Mouse (Mus musculus) kidney, postnatal 14 days (tissue): ENCODE measurements at regions not wholly inside any gene's neighbourhood (a gene's known extent, or its start where the extent isn't known, plus 50 kb on each side); places are given as distances from the start of the nearest gene placed in this dataset.

Experiments used
- DNase-seq: peaks from one replicate; pipeline ENCODE4 v3.0.0; 2022; ENCODE audit warnings: mixed read lengths

- DNase-seq: no peak
These were observed 170.4 kb upstream of the Ptger4 start for GRCm38 (mm10) chr15:5414401-5414800.

DNA sequence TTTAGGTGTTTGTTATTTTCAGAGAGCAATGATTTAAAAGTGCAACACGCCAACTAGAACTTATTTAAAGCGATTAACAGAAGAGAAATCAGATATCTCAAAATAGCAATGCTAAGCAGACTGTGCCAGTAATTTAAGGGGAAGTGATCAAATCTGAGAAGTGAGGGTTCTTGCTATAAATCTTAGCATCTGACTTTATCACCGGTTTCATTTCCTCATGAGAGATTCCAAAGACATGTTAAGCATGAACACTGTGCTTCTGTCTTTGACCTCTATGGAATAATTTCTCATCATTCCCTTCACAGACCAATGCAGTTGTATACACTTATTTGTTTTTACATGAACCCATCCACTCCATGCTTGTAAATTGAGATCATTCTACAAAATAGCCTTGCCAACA, 172.0 kb upstream of the Ptger4 start:
- no peak for DNase-seq

GRCm38 (mm10) chr15:5426641-5427040, 182.7 kb upstream of the Ptger4 start:
- DNase-seq: no peak

- peak; percentile 32 for DNase-seq
These were observed 183.5 kb upstream of the Ptger4 start for GRCm38 (mm10) chr15:5427319-5428048.

- no peak for DNase-seq
These were observed 188.0 kb upstream of the Ptger4 start for GRCm38 (mm10) chr15:5432018-5432417.

GRCm38 (mm10) chr15:5437020-5437419, 193.0 kb upstream of the Ptger4 start:
- no peak for DNase-seq

DNA sequence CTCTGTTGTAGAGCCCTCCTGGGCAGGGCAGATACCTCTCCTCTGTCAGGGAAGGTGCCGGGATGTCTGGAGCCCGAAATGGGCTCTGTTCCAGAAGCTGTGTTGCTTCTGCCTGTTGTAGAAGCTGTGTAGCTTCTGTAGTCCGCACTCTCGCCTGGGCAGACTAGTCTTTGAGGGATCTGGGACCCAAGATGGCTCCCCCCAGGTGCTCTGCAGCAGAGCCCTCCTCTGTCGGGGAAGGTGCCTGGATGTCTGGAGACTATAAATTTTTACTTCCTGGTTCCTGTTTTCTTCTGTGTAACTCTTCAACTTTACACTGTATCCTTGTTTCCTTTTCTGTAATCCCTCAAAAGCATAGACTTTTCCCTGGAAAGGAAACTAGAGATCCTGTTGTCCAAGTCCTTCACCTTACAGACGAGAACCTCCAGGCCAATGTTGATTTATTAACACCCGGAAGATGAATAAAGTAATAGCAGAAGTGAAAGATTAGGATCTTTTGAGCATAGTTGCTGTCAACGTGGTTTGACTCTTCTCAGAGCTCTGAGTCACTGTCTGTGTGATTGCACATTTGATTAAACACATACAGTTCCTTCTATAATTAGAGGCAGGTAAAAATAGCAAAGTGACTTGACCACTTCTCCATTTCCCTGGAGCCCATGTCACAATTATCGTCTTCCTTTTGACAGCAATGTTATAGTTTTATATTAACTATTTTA, 202.2 kb upstream of the Ptger4 start:
- DNase-seq: no peak

- DNase-seq: no peak
These were observed 202.8 kb upstream of the Ptger4 start for GRCm38 (mm10) chr15:5446756-5447314.

DNA sequence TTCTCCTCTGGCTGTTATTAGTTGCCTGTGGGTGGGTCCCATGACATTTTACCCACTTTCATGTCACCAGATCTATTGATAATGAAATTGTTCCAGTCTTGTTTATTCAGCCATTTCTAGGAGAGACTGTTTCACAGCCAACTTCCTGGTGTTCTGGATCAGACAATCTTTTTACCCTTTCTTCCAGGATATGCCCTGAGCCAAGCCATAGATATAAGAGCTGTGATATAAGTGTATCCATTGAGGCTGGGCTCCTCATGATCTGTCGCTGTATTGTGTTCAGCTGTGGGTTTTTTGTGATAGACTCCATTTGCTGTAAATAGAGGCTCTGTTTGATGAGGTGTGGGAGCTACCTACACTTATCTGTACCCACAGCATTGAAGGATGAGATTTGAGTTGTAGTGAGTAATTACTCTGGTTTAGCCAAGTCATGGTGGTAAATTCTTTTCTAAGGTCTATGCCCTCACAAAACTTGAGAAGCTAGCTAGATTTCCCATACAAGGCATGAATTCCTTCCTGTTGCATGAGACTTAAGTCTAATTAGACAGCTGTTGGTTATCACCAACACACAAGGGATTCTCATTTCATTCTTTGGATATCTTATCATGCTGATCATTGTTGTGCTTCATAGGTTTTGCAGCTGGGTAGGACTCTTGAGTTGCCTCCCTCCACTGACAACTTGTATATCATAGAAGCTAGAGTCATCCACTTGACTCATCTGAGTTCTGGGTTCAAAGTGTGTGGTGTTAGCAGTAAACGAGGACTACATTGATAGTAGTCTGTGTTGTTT, 203.9 kb upstream of the Ptger4 start:
- no peak for DNase-seq

- DNase-seq: no peak
These were observed 215.1 kb upstream of the Ptger4 start for GRCm38 (mm10) chr15:5459083-5459482.

- no peak for DNase-seq
These were observed 215.6 kb upstream of the Ptger4 start for GRCm38 (mm10) chr15:5459580-5459979.

DNA sequence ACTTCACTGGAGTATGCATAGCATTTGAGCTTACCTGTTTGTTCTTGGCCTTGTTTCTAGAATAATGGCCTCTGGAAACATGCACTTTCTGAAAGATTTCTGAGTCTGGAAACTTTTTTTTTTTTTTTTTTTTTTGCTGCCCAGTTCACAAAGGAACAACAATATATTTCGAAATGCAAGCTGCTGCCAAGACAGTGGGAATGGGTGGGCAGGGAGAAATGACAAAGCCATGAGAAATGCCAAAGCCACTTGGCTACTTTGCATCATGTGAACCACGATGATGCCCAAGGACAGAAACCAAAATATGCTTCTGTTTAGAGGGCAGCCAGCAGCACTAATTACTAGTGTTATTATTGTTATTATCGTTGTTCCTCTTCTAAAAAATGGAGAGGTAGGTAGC, 218.7 kb upstream of the Ptger4 start:
- DNase-seq: no peak

DNA sequence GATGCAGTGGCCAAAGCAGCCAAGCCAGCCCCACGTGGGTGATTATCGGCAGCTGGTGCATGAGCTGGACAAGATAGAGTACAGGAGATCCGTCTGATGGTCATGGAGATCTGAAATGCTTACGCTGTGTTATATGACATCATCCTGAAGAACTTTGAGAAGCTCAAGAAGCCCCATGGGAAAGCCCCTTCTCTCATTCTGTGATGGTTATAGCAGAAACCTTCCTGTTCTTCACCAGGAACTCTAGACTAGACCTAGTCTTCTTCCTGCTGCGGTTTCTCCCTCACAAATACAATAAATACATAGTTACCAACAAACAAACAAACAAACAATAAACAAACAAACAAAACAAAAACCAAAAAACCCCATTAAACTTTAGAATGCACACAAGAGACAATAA, 220.7 kb upstream of the Ptger4 start:
- DNase-seq: no peak

DNA sequence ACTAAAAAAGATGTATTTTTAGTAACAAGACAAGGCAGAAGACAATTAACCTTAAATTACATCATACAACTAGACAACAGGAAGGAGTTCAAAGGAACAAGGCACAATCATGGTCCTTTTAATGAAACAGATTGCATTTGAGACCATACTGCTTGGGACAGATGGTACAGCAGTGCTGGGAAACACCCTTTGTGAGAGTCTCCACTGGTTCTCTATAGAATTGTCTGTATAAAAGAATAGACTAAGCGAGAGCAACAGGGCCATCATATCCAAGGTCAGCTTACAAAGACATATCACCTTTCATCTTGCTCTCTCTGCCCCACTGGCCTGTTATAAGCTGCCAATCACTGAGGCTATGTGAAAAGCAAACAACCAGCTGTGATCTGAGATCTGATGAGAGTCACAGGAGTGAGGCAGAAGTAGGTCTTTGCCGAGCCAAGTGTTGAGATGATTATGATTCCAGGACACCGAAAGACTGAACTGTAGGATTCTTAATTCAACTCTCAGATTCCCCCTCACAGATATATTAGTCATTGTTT, 224.6 kb upstream of the Ptger4 start:
- no peak for DNase-seq

DNA sequence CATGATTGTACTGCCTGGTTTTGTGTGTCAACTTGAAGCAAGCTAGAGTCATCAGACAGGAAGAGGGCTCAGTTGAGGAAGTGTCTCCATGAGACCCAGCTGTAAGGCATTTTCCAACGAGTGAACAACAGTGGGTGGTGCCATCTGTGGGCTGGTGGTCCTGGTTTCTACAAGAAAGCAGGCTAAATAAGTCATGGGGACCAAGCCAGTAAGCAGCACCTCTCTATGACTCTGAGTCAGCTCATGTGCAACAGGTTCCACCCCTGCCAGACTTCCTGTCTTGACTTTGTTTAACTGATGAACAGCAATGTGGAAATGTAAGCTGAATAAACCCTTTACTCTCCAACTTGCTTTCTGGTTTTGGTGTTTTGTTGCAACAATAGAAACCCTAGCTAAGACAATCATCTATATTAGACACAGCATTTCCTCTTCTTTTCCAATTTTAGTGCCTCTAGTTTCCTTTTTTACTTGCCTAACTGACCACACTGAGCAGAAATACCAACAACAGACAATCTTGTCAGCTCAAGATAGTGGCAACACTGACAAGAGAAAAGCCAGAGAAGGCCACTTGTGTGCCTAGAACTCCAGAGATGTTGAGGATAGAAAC, 231.5 kb upstream of the Ptger4 start:
- DNase-seq: no peak

DNA sequence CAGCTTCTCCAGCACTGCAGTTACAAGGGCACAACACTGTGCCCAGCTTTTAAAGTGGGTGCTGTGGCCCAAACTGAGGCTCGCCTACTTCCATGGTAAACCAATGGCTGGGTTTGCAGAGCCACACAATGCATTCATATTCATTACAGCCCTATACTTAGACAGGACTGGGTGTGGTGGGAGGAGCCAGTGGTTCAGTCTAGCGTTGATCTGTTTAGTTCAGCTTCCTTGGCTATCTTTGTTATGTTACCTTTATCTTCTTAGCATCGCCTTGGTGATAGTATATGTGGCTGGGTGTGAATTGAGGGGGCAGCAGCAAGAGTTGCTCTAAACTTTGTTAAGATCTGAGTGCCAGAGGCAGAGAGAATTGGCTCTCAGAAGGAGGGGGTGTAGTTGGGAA, 249.3 kb upstream of the Ptger4 start:
- no peak for DNase-seq

DNA sequence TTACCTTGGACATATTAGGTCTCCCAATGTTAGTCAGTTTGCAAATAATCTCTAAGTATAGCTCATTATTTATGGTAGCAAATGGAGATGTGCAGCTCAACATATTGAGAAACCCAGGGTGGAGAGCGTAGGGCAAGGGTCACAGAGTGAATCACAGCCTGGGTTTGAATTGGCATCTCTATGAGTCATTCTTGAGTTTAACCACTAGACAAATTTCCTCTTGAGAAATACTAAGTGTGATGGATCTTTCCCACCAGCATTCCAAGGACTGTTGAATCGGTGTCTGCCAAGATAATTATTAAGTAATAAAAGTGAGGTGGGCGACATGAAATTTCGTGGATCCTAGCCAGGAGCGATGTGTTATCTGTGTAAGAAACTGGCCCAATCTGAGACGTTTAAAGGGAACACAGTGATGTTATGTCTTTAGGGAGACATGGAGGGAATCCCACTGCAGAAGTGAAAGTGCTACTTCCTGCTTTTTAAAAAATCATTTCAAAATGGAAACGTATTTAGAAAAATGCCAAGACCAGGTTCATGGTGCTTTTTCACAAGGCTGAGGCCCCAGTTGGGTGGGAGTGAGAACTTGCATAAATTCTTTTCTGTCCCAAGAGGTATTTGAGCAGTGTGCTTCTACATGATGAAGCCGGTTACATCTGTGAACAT, 251.3 kb upstream of the Ptger4 start:
- DNase-seq: no peak

GRCm38 (mm10) chr15:5495954-5496353, 252.0 kb upstream of the Ptger4 start:
- no peak for DNase-seq

DNA sequence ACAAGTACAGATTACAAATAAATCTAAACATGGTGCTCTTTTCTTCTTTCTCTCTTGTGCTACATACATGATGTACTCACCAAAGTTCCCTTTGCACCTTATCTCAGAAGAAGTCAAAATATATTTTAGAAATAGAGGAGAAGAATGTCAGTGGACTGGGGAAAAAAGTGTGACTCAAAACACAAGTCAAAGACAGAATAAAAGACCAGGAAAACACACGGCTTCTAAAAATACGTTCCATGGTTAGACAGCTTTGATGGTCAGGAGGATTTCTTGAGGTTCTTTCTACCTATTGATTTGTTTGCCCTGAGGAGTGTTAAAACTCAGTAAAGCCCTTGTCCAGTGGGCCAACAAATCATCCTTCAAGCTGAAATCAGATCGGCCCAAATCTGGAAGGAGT, 260.5 kb upstream of the Ptger4 start:
- DNase-seq: no peak

DNA sequence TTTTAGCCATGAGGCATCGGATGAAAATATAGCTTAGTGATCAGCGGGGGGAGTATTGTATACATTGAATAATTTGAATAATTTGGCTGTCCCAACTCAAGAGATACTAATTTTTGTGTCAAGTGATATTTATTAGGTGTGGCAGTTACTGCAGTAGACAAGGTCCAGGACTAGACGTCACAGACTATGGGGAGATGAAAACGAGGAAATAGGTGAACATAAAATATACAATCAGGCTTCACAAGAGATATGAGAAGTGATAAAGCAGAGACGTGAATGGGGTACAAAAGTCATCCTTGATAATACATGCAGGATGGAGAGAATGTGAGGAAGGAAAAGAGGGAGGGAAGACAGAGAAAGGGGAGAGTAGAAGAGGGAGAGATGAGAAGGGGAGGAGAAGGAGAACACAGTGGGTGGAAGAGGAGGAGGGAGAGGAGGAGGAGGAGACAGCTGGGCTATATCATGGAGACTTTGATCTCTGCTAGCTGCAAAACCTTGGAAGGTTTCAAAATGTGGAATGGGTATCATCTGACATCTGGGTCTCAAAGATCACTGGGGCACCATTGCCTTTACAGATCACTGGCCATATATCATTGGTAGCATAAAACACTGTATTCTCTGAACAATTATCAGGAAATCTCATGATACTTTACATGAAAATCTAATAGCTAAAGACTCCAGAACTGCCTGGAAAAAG, 263.0 kb upstream of the Ptger4 start:
- no peak for DNase-seq

DNA sequence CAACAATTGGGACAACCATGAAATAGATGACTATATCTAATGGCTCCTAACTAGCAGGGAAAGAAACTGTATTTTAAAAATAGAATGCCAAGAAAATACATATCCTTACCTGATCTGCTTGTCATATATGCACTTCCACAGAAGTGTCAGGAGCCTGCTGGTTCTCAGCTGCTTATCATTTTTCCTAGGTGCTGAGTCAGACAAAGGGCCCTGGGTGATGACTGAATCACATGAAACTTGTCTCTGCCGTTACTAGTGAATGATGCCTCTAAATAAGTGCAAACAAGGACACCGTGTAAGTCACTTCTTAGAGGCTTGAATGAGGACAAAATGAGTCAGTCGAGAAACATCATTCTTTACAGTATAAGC, 263.5 kb upstream of the Ptger4 start:
- DNase-seq: no peak

DNA sequence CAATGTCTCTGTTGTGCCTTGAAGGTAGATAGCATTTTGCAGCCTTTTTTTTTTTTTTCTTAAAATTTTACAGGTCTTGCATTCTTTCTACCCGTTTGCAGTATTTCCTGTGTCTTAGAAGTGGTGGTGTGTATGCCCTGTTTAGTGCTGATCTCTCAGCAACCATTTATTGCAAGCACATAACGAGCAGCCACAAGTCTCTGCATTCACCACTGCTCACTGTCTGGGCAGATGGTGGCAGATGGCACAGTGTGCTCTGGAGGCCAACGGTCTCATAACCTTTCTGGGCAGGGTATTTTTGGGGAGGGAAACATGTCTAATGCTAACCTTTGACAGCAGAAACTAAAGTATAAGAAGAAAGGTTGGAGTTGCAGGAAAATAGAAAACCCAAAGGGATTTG, 266.1 kb upstream of the Ptger4 start:
- no peak for DNase-seq
